Mouse (Mus musculus): ENCODE results near the gene Dnah6. TPM values are rescaled to one million over a fixed set of nuclear protein-coding genes. Genes with fewer than 3 reads are reported as not detected.

Gene Dnah6
- polyA plus RNA-seq, 1 experiment from 2014 or later: 0.34 TPM

DNA sequence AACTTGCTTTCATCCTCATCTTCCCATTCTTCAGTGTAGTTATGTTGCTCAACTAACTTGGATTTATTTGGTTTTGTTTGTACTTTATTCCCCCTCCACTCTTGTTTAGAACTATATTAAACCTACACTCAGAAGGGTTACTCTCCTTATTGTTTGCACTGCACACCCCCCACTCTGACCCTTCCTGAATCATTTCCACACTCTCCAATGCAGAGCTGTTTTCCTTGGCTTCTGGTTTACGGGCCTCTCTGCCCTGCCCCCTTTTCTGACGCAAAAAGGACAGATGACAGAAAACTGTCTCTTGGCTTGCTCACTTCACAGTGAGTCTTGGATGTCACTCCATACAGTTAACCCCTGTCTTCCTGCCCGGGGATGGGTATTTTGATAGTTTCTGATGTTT lies 38.5 kb downstream of the Dnah6 start:
- Histone ChIP-seq H3K27ac (ENCODE audit: low read depth, low read length) (no peak overlapping the region), H3K4me2 (ENCODE audit: low read length) (no peak overlapping the region), H3K9ac (ENCODE audit: low read length) (no peak overlapping the region), H3K36me3 (ENCODE audit: control insufficient read depth, insufficient read depth, low read length) (no peaks in the 10 kb centered on the region), H3K27me3 (replicated peaks; ENCODE audit: control insufficient read depth, insufficient read depth, low read length) (no peaks in the 10 kb centered on the region), H3K9me3 (replicated peaks; ENCODE audit: control insufficient read depth, low read length) (no peaks in the 10 kb centered on the region), H3K4me1 (ENCODE audit: control insufficient read depth, insufficient read depth, low read length) (no peaks in the 10 kb centered on the region), H3K4me3 (ENCODE audit: low read depth, low read length) (no peak overlapping the region)
- ATAC-seq (no peak), DNase-seq (ENCODE audit: low spot score) (no peak)
- 68% methylated on average over 3 of the region's 3 CpGs for WGBS

DNA sequence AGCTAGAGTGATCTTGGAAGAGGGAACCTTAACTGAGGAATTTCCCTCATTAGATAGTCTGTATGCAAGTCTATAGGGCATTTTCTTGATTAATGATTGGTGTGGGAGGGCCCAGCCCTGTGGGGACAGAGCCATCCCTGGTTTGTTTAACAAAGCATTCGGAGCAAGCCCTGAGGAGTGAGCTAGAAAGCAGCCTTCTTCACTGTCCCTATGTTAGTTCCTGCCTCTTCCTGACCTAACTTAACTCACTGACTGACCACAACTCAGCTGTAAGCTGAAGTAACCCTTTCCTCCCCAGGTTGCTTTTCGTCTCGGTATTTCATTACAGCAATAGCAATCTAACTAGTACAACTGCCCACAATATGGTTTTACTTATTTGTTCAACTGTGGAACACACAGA lies 39.0 kb downstream of the Dnah6 start:
- no peaks in the 10 kb centered on the region for H3K4me1 ChIP-seq (ENCODE audit: control insufficient read depth, insufficient read depth, low read length)
- no peak overlapping the region for H3K9ac ChIP-seq (ENCODE audit: low read length)
- ATAC-seq (no peak), DNase-seq (ENCODE audit: low spot score) (no peak)
- H3K36me3 ChIP-seq (ENCODE audit: control insufficient read depth, insufficient read depth, low read length): no peaks in the 10 kb centered on the region
- no peaks in the 10 kb centered on the region for H3K27me3 ChIP-seq (replicated peaks; ENCODE audit: control insufficient read depth, insufficient read depth, low read length)
- no peaks in the 10 kb centered on the region for H3K9me3 ChIP-seq (replicated peaks; ENCODE audit: control insufficient read depth, low read length)
- H3K4me3 ChIP-seq (ENCODE audit: low read depth, low read length): no peak overlapping the region
- no peak overlapping the region for H3K4me2 ChIP-seq (ENCODE audit: low read length)
- H3K27ac ChIP-seq (ENCODE audit: low read depth, low read length): no peak overlapping the region
- 51% methylated on average over 3 of the region's 3 CpGs for WGBS

DNA sequence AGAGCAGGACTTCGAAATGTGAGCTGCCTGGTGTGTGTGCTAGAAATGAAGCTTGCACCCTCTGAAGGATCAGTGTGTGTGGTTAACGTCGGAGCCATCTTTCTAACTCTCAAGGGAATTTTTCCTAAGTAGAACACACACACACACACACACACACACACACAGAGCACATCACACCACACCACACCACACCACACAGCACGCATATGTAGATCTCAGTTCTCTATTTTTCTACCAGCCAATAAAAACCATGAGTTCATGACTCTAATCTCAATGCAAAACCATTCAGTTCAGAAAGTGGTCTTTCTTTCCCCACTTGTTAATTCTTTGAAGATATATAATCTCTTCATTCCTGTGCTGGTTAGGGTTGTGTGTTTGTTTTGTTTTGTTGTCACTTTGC lies 39.4 kb downstream of the Dnah6 start:
- Histone ChIP-seq H3K9me3 (replicated peaks; ENCODE audit: control insufficient read depth, low read length) (no peaks in the 10 kb centered on the region), H3K27ac (ENCODE audit: low read depth, low read length) (no peak overlapping the region), H3K36me3 (ENCODE audit: control insufficient read depth, insufficient read depth, low read length) (no peaks in the 10 kb centered on the region), H3K4me1 (ENCODE audit: control insufficient read depth, insufficient read depth, low read length) (no peaks in the 10 kb centered on the region), H3K4me2 (ENCODE audit: low read length) (no peak overlapping the region), H3K9ac (ENCODE audit: low read length) (no peak overlapping the region), H3K4me3 (ENCODE audit: low read depth, low read length) (no peak overlapping the region), H3K27me3 (replicated peaks; ENCODE audit: control insufficient read depth, insufficient read depth, low read length) (no peaks in the 10 kb centered on the region)
- DNase-seq (ENCODE audit: low spot score) (no peak), ATAC-seq (no peak)
- 84% methylated on average over 4 of the region's 4 CpGs for WGBS

DNA sequence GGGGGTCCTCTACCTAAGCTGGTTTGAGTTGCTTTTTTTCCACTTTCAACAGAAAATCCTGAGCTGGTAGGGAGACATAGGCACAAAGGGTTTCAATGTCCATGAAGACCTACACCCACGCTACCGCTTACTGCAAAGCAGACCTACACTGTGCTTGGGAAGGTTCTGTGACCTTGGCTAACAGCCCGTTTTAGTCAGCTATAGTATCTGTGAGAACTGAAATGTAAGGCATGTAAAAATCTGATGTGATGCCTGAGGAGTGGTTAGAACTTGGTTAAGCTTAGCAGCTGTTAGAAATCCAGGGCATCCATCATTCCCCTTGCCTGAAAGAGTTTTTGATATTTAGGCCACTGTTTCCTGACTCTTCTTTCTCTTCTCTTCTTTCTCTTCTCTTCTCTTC lies 46.3 kb downstream of the Dnah6 start:
- Histone ChIP-seq H3K4me1 (ENCODE audit: control insufficient read depth, insufficient read depth, low read length) (no peaks in the 10 kb centered on the region), H3K36me3 (ENCODE audit: control insufficient read depth, insufficient read depth, low read length) (no peaks in the 10 kb centered on the region), H3K9ac (ENCODE audit: low read length) (no peak overlapping the region), H3K4me3 (ENCODE audit: low read depth, low read length) (no peak overlapping the region), H3K4me2 (ENCODE audit: low read length) (no peak overlapping the region), H3K9me3 (replicated peaks; ENCODE audit: control insufficient read depth, low read length) (no peaks in the 10 kb centered on the region), H3K27me3 (replicated peaks; ENCODE audit: control insufficient read depth, insufficient read depth, low read length) (no peaks in the 10 kb centered on the region), H3K27ac (ENCODE audit: low read depth, low read length) (no peak overlapping the region)
- ATAC-seq (no peak), DNase-seq (ENCODE audit: low spot score) (no peak)
- 83% methylated on average over 3 of the region's 3 CpGs for WGBS

DNA sequence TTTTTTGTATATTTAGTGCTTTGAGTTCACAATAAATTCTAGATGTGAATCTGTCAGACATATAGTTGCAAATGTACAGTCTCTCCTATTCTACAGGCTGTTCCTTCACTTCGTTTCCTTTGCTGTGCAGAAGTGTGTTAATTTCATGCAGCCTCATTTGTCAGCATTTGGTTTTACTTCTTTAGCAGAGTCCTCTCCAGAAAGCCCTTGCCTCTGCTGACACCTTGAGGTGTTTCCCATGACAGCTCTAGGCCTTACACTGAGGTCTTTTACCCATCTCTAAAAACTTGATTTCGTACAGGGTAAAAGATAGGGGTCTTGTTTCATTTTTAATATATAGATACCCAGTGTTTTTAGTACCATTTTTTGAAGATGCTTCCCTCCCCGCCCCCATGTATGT lies 54.2 kb downstream of the Dnah6 start:
- no peaks in the 10 kb centered on the region for H3K9me3 ChIP-seq (replicated peaks; ENCODE audit: control insufficient read depth, low read length)
- no peaks in the 10 kb centered on the region for H3K27me3 ChIP-seq (replicated peaks; ENCODE audit: control insufficient read depth, insufficient read depth, low read length)
- H3K4me3 ChIP-seq (ENCODE audit: low read depth, low read length): no peak overlapping the region
- H3K4me1 ChIP-seq (ENCODE audit: control insufficient read depth, insufficient read depth, low read length): no peaks in the 10 kb centered on the region
- no peak overlapping the region for H3K4me2 ChIP-seq (ENCODE audit: low read length)
- H3K36me3 ChIP-seq (ENCODE audit: control insufficient read depth, insufficient read depth, low read length): no peaks in the 10 kb centered on the region
- H3K27ac ChIP-seq (ENCODE audit: low read depth, low read length): no peak overlapping the region
- ATAC-seq (no peak), DNase-seq (ENCODE audit: low spot score) (peak; percentile 11)
- H3K9ac ChIP-seq (ENCODE audit: low read length): no peak overlapping the region
- WGBS: 79% methylated on average over 3 of the region's 3 CpGs

DNA sequence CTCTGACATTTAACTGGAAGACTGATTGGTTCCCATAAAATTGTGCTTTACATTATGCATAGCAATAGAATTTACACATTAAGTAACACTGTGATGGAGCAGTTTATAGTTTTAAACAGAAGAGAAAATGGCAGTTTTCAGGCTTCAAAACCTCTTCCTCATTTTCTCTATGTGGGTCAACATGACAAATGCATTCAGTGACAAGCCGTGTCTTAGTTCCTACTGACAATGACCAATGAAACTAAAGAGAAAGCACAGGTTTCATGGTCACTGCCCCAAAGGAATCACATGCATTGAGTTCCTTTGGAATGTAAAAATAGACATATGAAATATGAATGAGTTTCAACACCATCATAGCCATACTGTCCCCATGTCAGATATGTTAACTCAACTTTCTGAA lies 58.5 kb downstream of the Dnah6 start:
- no peak overlapping the region for H3K9ac ChIP-seq (ENCODE audit: low read length)
- H3K9me3 ChIP-seq (replicated peaks; ENCODE audit: control insufficient read depth, low read length): no peaks in the 10 kb centered on the region
- no peak overlapping the region for H3K27ac ChIP-seq (ENCODE audit: low read depth, low read length)
- no peak for DNase-seq (ENCODE audit: low spot score)
- H3K4me1 ChIP-seq (ENCODE audit: control insufficient read depth, insufficient read depth, low read length): no peaks in the 10 kb centered on the region
- no peaks in the 10 kb centered on the region for H3K27me3 ChIP-seq (replicated peaks; ENCODE audit: control insufficient read depth, insufficient read depth, low read length)
- no peak overlapping the region for H3K4me2 ChIP-seq (ENCODE audit: low read length)
- 80% methylated on average over 1 of the region's 1 CpGs for whole genome bisulfite sequencing
- no peaks in the 10 kb centered on the region for H3K36me3 ChIP-seq (ENCODE audit: control insufficient read depth, insufficient read depth, low read length)
- ATAC-seq: no peak
- H3K4me3 ChIP-seq (ENCODE audit: low read depth, low read length): no peak overlapping the region

DNA sequence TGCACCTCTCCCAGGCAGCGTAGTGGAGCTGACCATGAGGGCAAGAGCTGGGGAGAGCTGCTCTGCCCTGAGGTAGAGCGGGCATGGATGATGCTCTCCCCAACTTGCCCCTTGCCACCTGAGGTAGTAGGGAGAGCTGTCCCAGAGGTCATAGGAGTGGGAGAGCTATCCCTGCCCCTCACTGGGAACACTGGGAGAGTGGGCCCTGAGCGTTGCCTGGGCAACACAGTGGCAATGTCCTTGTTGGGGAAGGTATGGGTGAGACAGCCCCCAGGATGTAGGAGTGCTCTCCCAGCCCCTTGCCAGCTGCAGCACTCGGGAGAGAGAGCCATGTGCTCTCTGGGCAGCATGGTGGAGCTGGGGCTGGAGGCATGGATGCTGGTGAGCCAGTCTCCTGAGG lies 60.1 kb downstream of the Dnah6 start:
- DNase-seq (ENCODE audit: low spot score) (no peak), ATAC-seq (no peak)
- H3K9me3 ChIP-seq (replicated peaks; ENCODE audit: control insufficient read depth, low read length): no peaks in the 10 kb centered on the region
- no peaks in the 10 kb centered on the region for H3K4me1 ChIP-seq (ENCODE audit: control insufficient read depth, insufficient read depth, low read length)
- 88% methylated on average over 4 of the region's 4 CpGs for WGBS
- no peak overlapping the region for H3K9ac ChIP-seq (ENCODE audit: low read length)
- H3K27ac ChIP-seq (ENCODE audit: low read depth, low read length): no peak overlapping the region
- H3K4me3 ChIP-seq (ENCODE audit: low read depth, low read length): no peak overlapping the region
- no peaks in the 10 kb centered on the region for H3K27me3 ChIP-seq (replicated peaks; ENCODE audit: control insufficient read depth, insufficient read depth, low read length)
- no peak overlapping the region for H3K4me2 ChIP-seq (ENCODE audit: low read length)
- H3K36me3 ChIP-seq (ENCODE audit: control insufficient read depth, insufficient read depth, low read length): no peaks in the 10 kb centered on the region

DNA sequence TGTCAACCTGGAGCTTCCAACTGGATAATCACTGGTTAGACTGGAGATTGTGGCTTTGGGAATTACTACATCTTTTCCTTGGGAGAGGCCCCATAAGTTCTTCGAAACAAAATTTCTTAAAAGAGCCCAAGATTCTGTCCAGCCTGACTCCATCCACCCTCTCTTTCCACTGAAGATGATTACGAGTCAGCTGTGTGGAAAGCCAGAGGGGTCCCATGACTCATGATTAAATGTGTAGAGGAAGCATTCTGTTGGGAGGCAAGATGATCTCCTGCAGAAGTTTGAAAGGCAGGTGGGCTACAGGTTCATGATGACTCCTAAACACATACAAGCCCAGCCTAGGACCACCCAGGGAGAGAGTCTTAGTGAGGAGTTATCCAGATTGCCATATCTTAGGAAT lies 66.0 kb downstream of the Dnah6 start:
- WGBS: 88% methylated on average over 2 of the region's 2 CpGs
- Histone ChIP-seq H3K27ac (ENCODE audit: low read depth, low read length) (no peak overlapping the region), H3K9ac (ENCODE audit: low read length) (no peak overlapping the region), H3K27me3 (replicated peaks; ENCODE audit: control insufficient read depth, insufficient read depth, low read length) (no peaks in the 10 kb centered on the region), H3K4me3 (ENCODE audit: low read depth, low read length) (no peak overlapping the region), H3K4me2 (ENCODE audit: low read length) (no peak overlapping the region), H3K36me3 (ENCODE audit: control insufficient read depth, insufficient read depth, low read length) (no peaks in the 10 kb centered on the region), H3K4me1 (ENCODE audit: control insufficient read depth, insufficient read depth, low read length) (no peaks in the 10 kb centered on the region), H3K9me3 (replicated peaks; ENCODE audit: control insufficient read depth, low read length) (no peaks in the 10 kb centered on the region)
- DNase-seq (ENCODE audit: low spot score): no peak
- no peak for ATAC-seq

DNA sequence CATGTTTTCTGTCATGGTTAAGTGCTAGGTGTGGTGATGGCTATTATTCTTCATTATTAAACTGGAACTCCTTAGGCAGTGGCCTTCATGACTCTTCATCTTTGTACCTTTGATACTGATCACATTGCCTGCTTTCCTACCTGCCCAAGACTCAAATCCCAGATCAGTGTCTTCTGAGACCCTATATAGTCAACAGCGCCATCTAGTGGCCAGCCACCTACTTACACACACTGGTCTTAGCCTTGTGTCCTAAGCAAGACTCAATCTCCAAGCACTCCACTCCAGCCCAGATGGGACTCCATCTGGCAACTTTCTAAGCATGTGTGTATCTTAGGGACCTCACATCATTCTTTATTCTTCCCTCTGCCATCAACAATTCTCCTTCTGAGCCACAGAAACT lies 67.8 kb downstream of the Dnah6 start:
- no peaks in the 10 kb centered on the region for H3K27me3 ChIP-seq (replicated peaks; ENCODE audit: control insufficient read depth, insufficient read depth, low read length)
- no peak overlapping the region for H3K9ac ChIP-seq (ENCODE audit: low read length)
- H3K9me3 ChIP-seq (replicated peaks; ENCODE audit: control insufficient read depth, low read length): no peaks in the 10 kb centered on the region
- no peak overlapping the region for H3K27ac ChIP-seq (ENCODE audit: low read depth, low read length)
- 0% methylated on average over 1 of the region's 1 CpGs for WGBS
- H3K4me1 ChIP-seq (ENCODE audit: control insufficient read depth, insufficient read depth, low read length): no peaks in the 10 kb centered on the region
- H3K36me3 ChIP-seq (ENCODE audit: control insufficient read depth, insufficient read depth, low read length): no peaks in the 10 kb centered on the region
- ATAC-seq (peak; percentile 92), DNase-seq (ENCODE audit: low spot score) (peak; percentile 94)
- H3K4me2 ChIP-seq (ENCODE audit: low read length): no peak overlapping the region
- H3K4me3 ChIP-seq (ENCODE audit: low read depth, low read length): no peak overlapping the region

DNA sequence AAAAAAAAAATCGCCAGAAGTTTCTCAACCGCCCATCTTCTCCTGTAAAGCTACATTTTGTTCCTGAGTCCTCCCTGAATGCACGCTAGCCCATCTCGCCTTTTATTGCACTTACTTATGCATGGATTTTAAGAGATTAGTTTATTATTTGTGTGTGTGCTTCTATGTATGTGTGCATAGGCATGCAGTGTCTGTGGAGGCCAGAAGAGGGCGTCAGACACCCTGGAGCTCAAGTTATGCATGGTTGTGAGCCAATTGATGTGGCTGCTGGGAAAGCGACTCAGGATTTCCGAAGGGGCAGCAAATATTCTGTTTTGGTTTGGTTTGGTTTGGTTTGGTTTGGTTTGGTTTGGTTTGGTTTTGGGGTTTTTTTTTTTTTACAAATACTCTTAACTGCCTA lies 78.0 kb downstream of the Dnah6 start:
- DNase-seq (ENCODE audit: low spot score): no peak
- ATAC-seq: no peak
- Histone ChIP-seq H3K4me1 (ENCODE audit: control insufficient read depth, insufficient read depth, low read length) (no peaks in the 10 kb centered on the region), H3K4me2 (ENCODE audit: low read length) (no peak overlapping the region), H3K9ac (ENCODE audit: low read length) (no peak overlapping the region), H3K27ac (ENCODE audit: low read depth, low read length) (no peak overlapping the region), H3K36me3 (ENCODE audit: control insufficient read depth, insufficient read depth, low read length) (no peaks in the 10 kb centered on the region), H3K4me3 (ENCODE audit: low read depth, low read length) (no peak overlapping the region), H3K27me3 (replicated peaks; ENCODE audit: control insufficient read depth, insufficient read depth, low read length) (no peaks in the 10 kb centered on the region), H3K9me3 (replicated peaks; ENCODE audit: control insufficient read depth, low read length) (no peaks in the 10 kb centered on the region)
- 88% methylated on average over 7 of the region's 7 CpGs for WGBS

Data from forebrain, embryonic 14.5 days (tissue).